Mouse (Mus musculus): ENCODE measurements around the gene Rpl7l1.
"Not testable (repeated sequence)": the region's sequence is repeated elsewhere in the genome, so short reads cannot be mapped to it uniquely, and the experiment has no call there.

The Rpl7l1 gene

DNA sequence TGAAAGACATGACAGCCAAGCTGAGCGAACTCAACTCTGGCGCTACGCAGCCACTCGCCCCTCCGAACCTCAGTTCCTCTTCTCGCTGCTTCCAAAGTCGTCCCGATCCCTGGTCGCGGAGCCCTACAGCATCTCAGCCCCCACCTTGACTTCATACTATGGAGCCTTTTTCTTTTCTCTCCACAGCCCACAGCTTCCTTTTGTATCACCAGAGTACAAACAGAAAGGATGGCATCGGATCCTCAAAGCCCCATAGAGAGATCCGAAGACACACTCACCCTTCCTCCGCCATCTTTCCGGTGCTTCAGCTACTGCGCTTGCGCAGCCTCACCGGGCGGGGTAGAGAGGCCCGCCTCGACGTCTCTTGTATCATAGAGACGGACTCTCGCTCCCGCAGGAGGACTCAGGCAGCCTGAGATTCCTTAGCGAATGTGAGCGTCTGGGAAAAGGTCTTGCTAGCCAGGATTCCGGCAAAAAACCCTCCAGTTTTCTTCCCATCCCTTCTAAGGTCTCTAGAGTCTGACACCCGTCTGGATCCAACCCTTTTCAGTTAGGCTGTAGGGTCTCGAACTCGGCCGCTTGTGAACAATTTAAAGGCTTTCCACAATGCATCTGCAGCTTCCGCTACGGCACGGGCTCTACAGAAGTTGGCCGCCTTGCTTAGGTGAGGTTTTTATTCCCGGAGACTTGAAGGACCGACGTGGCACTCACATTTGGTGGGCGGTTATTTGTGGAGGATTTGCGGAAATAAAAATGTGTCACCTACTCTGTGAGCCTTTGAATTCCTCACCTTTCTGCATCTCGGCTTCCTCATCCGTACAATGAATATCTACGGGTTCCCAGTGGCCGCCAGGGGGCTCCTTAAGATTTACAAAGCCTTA, at the start of gene Rpl7l1:
Gene Rpl7l1 (minus strand): TSS at position 332 of the 881 bp plus-strand sequence.
- DNase-seq (ENCODE audit: inconsistent ontology term): peak; percentile 95

DNA sequence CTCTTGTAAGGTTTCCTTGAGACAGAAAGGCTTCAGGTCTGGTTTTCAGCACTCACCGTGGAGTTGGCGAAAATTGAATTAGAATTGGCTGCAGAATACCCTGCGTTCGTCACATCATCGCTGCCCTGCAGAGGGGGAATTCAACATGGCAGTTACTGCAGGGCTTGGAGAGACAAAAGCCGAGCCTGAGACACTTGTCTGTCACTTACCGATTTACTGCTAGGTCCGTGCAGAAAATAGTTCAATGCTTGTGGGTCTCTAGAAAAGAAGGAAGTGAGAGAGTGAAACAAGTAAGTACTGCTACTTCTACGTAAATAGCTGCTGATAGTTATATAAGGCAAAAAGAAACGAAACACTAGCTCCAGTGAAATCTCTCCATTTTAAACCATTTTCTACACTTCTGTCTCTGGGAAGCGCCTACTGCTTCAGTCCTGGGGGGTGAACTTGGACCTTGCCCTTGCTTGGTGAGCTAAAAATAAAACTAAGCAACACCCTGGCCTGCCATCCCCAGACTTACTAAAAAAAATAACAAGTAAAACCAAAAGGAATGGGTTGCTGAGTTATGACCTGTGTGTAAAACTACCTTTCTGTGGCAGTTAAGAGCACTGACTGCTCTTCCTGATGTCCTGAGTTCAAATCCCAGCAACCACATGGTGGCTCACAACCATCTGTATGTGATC, 47.5 kb upstream of the Rpl7l1 start:
- DNase-seq (ENCODE audit: inconsistent ontology term): no peak

DNA sequence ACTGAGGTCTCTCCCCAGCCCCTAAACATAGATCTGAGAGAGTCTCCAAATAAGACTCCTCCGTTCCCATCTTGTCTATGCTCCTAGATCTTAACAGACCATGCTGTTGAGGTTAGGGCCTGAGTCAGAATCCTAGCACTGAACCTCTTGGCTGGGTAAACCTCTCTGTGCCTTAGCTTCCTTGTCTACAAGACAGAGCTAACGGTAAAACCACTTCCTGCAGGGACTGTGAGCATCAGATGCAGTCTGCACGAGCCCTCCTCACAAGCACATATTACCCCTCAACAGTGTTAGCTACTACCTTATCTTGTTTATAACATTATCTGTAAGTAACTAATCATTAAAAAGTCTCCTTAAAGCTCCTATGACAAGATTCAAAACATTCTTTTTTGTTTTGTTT, 46.5 kb upstream of the Rpl7l1 start:
- DNase-seq (ENCODE audit: inconsistent ontology term): no peak

DNA sequence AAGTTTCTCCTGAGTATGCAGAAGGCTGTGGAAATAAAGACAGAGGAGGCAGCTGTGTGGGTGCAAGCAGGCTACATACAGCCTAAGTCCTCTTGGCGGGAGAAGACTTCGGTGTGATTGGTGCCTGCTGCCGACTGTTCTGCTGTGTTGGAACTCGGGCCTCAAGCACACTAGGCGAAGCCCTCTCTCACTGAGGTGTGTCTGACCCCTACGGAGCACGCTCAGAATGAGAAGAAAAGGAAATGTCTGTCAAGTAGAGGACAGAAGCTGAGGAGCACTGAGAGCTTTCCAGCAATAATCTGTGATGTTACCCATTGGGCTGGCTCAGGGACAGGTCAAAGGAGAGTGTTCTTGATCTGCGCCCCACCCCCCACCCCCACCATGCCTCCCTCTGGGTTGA, 40.6 kb upstream of the Rpl7l1 start:
- no peak for DNase-seq (ENCODE audit: inconsistent ontology term)

DNA sequence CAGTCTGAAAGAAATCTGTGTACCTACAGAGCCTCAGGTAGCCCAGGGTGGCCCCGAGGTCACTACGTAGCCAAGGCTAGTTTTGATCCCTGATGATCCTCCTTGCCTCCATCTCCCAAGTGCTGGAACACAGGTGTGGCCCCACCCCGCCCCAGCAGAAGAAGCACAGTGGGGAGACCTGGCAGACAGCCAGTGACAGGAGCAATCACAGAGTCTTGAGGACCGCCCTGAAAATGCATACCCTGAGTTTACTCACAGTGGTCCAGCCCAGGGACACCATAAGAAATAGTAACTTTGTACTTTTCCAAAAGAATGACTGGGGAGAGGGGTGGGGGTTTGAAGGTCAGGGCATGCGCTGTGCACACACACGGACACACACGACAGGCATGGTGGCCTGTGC, 38.2 kb upstream of the Rpl7l1 start:
- no peak for DNase-seq (ENCODE audit: inconsistent ontology term)

DNA sequence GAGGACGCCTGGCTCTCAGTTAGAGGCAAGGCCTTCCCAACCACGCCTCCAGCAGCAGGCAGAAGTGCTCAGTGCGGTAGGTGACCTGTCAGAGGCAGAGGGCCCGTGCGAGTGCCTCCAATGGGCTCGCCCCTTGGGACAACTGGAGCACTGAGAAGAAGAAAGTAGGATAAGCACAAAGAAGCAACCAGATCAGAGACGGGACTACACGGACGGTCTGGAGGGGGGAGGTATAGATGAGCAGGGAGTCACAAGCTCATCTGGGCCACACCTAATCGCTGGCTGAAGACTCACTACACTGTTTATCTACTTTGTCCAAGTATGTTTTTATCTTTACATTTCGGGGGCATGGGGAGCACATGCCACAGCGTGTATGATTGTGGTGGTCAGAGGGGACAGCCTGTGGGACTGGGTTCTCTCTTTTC, 35.3 kb upstream of the Rpl7l1 start:
- no peak for DNase-seq (ENCODE audit: inconsistent ontology term)

DNA sequence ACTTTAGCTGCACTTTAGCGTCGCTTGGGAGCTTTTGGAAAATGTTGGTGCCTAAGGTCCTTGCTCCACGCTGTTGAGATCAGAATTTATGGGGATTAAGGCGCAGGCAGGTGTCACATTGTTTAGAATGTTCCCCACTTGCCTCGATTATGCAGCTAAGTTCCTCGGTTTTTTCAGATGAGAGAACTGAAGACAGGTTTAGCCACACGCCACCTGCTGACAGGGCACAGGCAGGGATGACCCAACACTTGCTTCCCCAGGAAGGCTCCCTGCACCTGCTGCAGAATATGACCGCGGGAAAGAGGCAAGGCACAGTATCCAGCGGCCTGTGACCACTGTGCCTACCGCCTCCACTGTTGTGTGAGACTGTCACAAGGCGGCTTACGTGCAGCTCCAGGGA, 33.8 kb upstream of the Rpl7l1 start:
- DNase-seq (ENCODE audit: inconsistent ontology term): no peak

DNA sequence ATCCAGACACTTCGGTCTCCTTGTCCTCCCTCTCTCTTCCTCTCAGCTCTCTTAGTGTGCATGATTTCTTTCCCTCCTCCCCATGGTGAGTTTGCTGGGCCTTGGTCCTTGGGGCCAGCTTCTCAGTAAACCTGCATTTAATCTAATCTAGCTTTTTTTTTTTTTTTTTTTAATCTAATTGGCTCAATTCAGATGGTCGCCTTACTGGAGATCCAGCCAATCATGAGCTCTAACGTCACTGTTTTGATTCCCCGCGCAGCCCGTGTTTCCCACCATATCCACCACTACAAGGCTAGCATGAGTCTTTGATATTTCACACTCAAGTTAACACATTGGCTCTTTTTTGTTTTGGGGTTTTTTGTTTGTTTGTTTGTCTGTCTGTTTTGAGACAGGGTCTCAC, 32.0 kb upstream of the Rpl7l1 start:
- no peak for DNase-seq (ENCODE audit: inconsistent ontology term)

DNA sequence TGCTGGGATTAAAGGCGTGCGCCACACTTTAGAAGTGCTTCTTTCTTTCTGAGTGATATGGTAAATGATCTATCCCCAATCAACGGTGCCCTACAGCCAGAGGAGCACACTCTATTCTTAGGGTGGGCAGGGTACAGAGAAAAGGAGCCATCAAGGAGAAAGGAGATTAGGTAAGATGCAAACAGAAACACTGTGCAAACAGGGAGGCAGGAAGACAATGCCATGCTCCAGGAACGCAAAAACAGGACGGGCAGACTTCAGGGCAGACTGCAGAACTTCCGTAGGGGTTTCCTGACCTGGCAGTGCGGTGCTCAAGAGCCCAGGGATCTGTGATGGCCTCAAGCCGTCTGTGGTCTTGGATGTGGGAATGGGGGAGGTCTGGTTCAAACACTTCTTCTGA, 31.2 kb upstream of the Rpl7l1 start:
- DNase-seq (ENCODE audit: inconsistent ontology term): no peak

DNA sequence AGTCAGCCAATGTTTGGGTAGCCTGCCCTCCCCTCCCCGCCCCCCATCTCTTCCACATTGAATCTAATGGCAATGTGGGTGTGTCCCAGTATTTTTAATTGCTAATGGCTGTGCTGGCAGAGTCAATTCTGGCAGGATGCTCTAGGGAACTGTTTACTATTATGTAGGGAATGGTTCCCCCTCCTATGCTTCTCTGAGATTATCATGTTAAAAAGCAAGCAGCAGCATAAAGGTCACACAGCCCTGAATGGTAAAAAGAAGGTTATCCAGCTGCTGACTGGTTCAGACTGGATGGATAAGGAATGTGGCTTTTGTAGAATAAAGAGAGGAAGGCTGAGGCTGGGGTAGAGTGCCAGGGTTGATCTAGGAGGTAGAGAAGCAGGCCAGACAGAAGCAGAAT, 30.0 kb upstream of the Rpl7l1 start:
- no peak for DNase-seq (ENCODE audit: inconsistent ontology term)

DNA sequence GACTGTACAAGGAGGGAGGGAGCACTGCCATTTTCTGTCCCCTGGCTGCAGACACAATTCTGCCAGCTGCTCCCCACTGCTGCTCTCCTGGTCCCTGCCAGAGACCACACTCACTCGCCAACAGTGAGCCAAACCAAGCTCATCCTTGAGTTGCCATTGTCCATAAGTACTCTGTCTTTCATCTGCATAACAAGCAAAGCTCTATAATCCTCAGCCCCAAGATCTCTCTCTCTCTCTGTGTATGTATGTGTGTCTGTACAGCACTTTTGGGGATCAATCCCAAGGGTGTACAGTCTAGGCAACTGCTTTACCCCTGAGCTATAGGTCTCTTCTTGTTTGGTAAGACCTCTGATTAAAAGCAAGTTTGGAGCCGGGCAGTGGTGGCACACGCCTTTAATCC, 28.2 kb upstream of the Rpl7l1 start:
- DNase-seq (ENCODE audit: inconsistent ontology term): no peak

DNA sequence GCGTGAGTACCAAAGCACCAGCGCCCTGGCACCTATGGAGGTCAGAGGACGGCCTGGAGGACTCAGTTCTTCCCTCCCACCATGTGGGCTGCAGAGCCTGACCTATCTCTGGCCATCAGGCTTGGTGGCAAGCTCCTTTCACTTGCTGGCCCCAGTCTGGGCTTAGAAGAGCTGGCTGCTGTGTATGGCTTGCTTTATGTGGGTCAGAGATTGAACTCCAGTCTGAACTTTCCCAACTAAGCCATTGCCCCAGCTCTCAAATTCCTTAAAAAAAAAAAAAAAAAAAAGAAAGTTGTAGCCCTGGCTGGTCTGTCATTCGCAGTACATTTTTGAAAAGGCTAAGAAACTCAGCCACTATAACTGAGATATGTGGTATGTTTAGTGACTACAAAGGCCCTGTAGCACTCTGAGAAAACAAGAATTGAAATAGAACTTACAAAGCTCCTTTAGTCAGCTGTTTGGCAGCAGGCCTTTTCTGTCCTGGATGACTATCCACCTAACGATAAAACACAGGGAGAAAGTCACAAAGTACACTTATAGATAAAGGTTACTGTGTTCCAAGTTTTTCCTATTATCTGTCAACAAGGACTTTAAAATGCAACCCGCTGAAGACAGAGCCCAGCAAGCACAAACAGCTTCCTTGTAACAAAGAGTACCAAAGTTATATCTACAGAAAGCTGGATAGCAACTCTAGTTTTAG, 26.8 kb upstream of the Rpl7l1 start:
- peak; percentile 11 for DNase-seq (ENCODE audit: inconsistent ontology term)

DNA sequence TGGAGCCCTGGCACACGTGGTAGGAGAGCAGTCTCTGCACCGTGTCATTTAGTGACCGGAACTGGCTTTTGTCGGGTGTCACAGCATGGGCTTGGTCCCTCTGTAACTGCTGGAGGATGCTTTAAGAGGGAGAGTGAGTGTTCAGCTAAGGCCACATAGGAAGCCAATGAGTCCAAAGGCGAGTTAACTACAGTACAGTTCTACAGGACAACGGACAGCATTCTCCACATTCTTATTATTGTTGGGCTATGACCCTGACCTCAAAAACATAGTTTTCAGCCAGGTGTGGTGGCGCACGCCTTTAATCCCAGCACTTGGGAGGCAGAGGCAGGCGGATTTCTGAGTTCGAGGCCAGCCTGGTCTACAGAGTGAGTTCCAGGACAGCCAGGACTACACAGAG, 25.9 kb upstream of the Rpl7l1 start:
- no peak for DNase-seq (ENCODE audit: inconsistent ontology term)

DNA sequence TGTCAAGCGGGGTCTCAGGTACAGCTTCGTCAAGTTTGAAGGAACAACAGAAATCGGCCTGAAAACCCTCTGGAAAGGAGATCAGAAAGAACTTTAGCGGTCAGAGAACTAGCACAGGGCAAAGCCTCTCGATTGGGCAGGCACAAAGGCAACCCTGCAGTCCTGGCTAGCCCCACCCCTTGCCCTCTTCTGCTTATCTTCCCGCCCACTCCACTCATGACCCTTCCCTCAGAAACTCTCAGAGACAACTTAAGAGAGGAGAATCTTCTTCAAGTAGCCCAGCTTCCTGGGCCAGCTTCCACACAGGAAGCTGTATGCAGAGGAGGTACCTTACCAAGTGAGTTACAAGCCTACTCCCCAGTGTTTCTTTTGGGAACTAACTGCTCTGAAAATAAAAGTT, 19.3 kb upstream of the Rpl7l1 start:
- no peak for DNase-seq (ENCODE audit: inconsistent ontology term)

DNA sequence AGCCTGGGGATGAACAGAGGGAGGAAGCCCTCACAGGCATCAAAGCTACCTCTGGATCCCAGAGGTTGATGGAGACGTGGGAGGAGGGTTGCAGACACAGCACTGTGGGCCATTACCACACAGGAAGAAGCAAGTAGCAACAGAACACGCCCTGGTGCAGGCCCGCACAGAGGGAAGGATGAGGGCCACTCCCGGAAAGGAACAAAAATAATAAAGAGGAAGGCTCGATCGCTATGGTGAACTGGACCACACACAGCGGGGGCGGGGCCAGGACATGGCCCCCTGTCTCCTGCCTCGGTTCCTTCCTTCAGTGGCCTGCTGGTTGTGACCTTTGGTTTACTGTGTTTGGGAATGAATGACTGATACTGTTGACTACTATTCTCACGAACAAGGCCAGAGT, 17.2 kb upstream of the Rpl7l1 start:
- no peak for DNase-seq (ENCODE audit: inconsistent ontology term)

DNA sequence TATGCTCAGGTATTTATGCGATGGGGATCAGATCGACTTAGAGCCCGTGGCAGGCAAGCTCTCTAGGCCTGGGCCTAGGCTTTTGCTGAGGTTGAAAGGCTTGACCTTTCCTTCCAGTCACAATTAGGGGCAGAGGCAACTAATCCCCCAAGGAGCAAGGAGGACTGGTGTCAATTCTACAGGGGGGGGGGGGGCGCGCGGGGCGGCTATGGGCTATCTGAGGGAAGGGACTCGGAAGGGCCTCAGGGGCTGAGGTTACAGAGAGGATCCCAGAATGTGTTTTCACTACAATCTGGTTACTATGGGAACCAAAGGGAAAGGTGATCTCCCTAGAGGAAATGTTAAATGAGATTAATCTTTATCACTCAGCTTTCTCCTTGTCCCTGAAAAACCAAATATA, 14.9 kb upstream of the Rpl7l1 start:
- DNase-seq (ENCODE audit: inconsistent ontology term): no peak

DNA sequence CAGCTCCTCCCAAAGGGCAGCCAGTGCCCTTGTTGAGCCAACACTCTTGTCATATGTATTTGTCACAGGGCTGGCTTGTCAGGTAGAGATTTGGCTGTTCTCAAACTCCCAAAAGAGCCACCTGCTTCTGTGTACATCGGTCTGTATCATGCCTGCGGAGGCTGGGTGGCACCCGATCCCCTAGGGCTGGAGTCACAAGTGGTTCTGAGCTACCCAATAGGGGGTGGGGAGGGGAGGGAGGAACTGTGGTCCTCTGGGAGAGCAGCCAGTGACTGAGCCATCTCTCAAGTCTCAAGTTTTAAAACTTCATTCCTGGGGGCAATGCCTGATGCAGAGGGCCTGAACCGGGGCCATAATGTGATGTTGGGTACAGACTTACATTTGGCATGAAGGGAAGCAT, 14.3 kb upstream of the Rpl7l1 start:
- DNase-seq (ENCODE audit: inconsistent ontology term): no peak

DNA sequence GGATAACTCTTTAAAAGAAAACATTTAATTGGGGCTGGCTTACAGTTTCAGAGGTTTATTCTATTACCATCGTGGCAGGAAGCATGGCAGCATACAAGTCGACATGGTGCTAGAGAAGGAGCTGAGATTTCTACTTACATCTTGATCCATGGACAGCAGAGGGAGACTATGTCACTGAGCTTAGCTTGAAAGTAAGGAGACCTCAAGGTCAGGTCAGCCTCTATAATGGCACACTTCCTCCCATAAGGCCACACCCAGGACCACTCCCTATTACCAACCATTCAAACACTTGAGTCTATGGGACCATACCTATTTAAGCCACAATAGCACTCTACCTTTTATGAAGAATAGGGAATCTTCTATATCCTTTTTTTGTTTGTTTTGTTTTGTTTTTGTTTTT, 10.5 kb upstream of the Rpl7l1 start:
- no peak for DNase-seq (ENCODE audit: inconsistent ontology term)

DNA sequence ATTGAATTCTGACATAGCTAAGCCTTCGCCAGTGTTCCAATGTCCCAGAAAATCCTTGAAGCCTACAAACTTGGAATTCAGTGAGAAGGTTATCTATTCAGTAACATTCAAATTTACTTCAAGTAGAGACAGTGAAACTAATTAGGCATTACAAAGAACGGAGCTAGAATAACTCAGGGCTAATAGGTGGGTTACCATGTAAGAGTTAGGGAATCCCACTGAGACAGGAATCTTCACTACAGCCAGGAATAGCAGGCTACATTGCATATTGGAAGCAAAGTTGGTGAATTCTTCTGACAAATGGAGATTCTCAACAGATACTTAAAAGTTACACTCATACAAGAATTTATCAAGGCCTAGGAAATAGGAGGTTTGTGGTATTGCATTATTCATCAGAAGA, 5.5 kb upstream of the Rpl7l1 start:
- not testable (repeated sequence) for DNase-seq (ENCODE audit: inconsistent ontology term)

DNA sequence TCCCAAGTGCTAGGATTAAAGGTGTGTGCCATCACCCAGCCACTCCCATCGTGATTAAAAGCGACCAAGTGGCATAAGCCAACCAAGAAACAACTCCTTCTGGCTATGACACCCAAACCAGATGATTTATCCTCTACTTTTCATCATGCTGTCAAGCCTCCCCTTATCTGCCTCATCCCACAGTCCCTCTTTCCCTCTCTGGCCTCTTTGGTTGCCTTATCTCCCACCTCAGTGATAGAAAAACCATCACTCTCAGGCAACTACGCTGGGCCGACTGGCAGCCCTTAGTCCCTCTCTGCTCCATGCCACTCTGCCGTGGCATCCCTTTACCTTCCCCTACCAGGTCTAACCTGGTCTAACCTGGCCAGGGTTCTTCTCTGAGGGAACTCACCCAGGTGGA, 4.5 kb upstream of the Rpl7l1 start:
- no peak for DNase-seq (ENCODE audit: inconsistent ontology term)

DNA sequence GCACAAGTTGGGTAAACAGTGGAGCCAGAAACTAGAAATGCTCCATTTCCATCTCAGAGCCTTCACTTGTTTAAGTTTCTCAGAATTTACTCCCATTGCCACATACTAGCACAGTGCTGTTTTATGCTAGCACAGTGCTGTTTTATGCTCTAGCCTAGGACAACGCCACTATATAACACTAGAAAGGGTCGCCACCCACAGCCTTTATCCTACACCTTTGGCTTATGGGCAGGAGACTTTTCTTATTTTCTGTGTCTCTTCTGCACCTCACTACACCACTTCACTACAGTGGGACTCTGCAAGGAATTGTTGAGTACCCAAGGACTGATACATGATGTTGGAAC, 722 bp upstream of the Rpl7l1 start:
- DNase-seq (ENCODE audit: inconsistent ontology term): no peak

DNA sequence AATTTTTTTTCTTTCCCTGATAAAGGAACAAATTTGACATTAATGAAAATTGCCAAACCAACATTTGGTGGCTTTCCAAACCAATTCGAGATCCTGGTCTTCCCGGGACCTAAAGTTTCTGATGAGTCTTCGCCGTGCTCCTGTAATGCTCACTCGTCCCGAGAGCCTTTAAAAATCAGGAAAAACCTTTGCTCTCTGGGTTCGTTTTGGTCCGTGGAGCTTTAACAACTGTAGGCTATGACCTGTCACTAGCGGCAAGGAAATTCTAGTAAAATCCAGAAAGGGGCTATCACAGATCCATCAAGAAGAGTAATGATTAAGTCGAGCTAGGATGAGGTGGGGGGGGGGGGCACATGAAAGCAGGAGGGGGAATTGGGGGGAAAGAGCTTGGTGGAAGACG, 596 bp downstream of the Rpl7l1 start:
- DNase-seq (ENCODE audit: inconsistent ontology term): no peak

DNA sequence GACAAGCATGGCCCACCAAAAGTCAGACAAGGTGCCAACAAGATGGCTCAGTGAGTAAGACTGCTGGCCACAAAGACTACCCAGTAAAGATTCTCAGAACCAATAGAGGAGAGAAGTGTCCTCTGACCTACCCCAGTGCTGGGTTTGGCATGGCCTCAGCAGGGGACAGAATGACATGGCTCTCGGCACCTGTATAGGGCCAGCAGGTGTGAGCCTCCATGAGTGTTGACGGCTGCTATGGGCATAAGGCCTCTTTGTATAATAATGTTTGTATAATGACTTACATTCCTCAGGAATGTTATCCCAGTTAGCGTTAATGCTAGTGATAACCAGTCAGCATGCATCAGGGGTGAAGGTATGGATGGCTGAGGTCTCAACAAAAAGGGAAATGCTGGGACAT, 6.4 kb downstream of the Rpl7l1 start:
- DNase-seq (ENCODE audit: inconsistent ontology term): no peak
